Mouse (Mus musculus) testis, adult 2 months (tissue): ENCODE results near the gene Crtac1.

Experiments used
- CTCF ChIP-seq: fragments of 200-500 bp; IDR thresholded peaks from 2 replicates; pipeline ENCODE4 v1.5.1; 2012; ENCODE audit warnings: low read depth, mild to moderate bottlenecking, inconsistent platforms, low read length, moderate library complexity; ENCODE audit not compliant: control insufficient read depth, insufficient read depth, insufficient replicate concordance
- POLR2A ChIP-seq: fragments of 200-500 bp; IDR thresholded peaks from 2 replicates; pipeline ENCODE4 v1.6.1; 2012; ENCODE audit warnings: low read depth, mild to moderate bottlenecking, inconsistent platforms, low read length, moderate library complexity; ENCODE audit not compliant: control insufficient read depth

GRCm38 (mm10) chr19:42409226-42409625 is 22.4 kb downstream of the Crtac1 start:
- TF ChIP-seq POLR2A (no peak), CTCF (no peak)
